Mouse (Mus musculus) liver, adult 2 months (tissue): Measurements from ENCODE around the gene Celf2.

Experiments used
- CTCF ChIP-seq: fragments of 200-500 bp; IDR thresholded peaks from 2 replicates; pipeline ENCODE4 v1.5.1; 2011; ENCODE audit warnings: low read depth, low read length, control low read depth
- POLR2A ChIP-seq: fragments of 200-500 bp; IDR thresholded peaks from 2 replicates; pipeline ENCODE4 v1.6.1; 2011; ENCODE audit warnings: low read length, control low read depth; ENCODE audit not compliant: insufficient read depth; ENCODE audit errors: extremely low read depth

DNA sequence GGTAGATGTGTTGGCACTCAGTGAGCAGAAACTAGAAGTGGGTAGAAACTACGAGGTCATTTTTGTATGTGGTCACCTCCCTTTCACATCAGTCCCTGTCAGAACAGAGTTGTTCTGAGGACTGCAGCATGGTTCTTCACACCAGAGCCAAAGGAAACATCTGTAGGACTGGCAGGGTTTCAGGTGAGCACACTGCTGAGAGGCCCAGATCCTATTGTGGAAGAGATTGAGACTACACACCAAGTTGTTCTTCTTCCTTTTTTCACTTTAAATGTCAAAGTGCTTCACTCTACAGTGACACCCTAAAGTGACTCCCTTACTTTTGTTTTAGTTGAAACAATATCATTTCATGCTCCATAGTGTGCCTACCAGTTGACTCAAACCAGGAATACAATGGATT lies 804.6 kb downstream of the Celf2 start:
- TF ChIP-seq CTCF (no peak), POLR2A (no peak)
